Mouse (Mus musculus): ENCODE data around the gene 2010300C02Rik. TPM values are rescaled to one million over a fixed set of nuclear protein-coding genes. Genes with fewer than 3 reads are reported as not detected.

Gene 2010300C02Rik
- polyA plus RNA-seq, 1 experiment from 2014 or later = 1.6 TPM

DNA sequence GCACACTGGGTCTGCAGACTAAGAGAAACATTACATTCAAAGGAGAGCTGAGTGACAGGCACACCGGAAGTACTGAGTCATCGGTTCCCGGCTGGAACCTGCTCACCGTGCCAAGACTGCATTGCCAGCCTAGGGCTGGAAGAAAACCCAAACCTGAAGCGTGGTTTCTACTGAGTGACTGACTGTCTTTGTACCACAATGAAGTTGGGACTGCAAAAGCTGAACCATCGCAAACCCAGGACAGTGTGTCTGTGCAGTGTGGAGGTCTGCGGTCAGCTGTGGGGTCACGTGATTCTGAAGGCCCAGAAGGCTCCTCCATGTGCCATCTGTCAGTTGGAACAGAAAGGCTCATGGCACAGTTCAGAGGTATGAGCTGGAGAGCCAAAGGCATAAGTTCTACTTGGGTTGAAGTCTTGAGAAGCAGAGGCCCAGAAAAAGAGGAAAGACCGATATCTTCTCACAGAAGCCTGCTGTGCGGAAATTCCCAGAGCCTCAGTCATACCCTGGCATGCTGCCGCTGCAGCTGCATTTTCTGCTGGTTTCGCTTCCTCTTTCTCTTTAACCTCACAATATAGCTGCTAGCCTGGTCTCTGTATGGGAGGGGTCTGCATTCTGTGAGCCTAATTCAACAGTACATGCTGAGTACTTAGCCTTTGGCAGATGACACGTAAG, 133.9 kb downstream of the 2010300C02Rik start:
- no peak overlapping the region for H3K9ac ChIP-seq
- no peaks in the 10 kb centered on the region for H3K4me1 ChIP-seq (replicated peaks)
- no peak for ATAC-seq (ENCODE audit: low FRiP score)
- H3K4me3 ChIP-seq = no peak overlapping the region
- no peaks in the 10 kb centered on the region for H3K9me3 ChIP-seq
- H3K27ac ChIP-seq = no peak overlapping the region
- H3K36me3 ChIP-seq = no peaks in the 10 kb centered on the region
- no peak overlapping the region for H3K4me2 ChIP-seq
- H3K27me3 ChIP-seq = no peaks in the 10 kb centered on the region
- WGBS = 86% methylated on average over 13 of the region's 13 CpGs

DNA sequence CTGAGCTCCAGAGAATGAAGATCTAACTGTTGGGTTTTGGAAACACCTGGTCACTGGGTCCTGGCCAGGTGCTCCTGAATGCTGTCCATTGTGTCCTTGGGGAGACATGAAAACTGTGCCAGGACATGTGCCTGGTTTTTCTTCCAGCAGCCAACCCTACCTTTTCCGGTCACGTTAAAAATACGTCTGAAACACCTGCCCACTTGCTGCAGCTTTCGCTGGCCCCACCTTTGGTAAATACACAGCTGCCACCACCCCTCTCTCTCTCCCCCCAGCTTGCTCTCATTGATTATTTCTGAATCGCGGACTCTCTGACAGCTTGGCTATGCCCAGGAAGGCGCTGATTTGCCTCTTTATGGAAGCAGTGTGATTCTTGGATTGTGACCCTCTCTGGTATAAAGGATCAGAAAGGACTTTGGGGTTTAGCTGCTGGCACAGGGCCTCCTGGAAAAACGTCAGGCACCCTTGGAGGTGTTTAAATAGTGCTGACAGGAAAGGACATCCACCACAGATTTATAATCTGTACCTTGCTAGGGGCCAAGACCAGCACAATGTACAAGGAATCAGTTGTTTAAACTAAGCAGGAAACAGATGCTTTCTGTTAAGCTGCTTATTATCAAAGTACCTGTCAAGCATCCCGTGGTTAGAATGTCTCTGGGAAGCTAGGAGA, 136.0 kb downstream of the 2010300C02Rik start:
- H3K4me2 ChIP-seq = no peak overlapping the region
- 79% methylated on average over 9 of the region's 9 CpGs for WGBS
- no peaks in the 10 kb centered on the region for H3K9me3 ChIP-seq
- H3K4me1 ChIP-seq (replicated peaks) = no peaks in the 10 kb centered on the region
- ATAC-seq (ENCODE audit: low FRiP score) = no peak
- no peaks in the 10 kb centered on the region for H3K27me3 ChIP-seq
- no peak overlapping the region for H3K9ac ChIP-seq
- no peak overlapping the region for H3K27ac ChIP-seq
- no peak overlapping the region for H3K4me3 ChIP-seq
- H3K36me3 ChIP-seq = no peaks in the 10 kb centered on the region

DNA sequence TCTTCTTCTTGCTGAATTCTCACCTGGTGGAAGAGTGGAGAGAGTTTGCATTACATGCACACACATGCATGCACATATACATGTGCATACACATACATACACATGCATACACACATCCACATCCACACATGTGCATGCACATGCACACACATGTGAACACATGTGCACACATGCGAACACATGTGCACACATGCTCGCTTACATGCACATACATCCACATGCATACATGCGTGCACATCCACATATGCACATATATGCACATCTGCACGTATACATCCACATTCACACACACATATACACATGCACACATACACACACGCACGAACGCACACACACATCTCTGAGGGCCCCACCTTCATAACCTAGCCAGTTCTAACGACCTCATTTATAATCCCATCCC, 136.7 kb downstream of the 2010300C02Rik start:
- Histone ChIP-seq H3K9me3 (no peaks in the 10 kb centered on the region), H3K4me3 (no peak overlapping the region), H3K4me1 (replicated peaks) (no peaks in the 10 kb centered on the region), H3K9ac (no peak overlapping the region), H3K4me2 (no peak overlapping the region), H3K36me3 (no peaks in the 10 kb centered on the region), H3K27ac (no peak overlapping the region), H3K27me3 (no peaks in the 10 kb centered on the region)
- WGBS = 93% methylated on average over 8 of the region's 8 CpGs
- ATAC-seq (ENCODE audit: low FRiP score) = no peak

DNA sequence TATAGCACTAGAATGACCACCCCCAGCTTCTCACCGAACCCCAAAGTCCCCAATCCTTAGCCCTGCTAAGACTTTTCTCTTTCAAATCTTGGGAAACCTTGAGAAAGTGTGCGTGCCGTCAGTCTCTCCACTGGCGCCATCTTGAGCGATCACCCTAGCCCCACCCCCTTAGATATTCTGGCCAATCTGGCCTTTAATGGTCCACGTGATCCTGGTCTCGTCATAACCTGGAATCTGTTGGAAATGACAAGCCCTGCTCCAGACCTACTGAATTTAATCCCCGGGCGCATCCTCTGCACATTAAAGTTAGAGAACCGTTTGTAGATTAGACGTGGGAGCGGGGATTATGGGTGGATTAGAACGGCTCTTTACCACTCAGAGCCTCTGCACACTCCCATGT, 140.2 kb downstream of the 2010300C02Rik start:
- H3K27me3 ChIP-seq = no peaks in the 10 kb centered on the region
- H3K4me3 ChIP-seq = no peak overlapping the region
- no peaks in the 10 kb centered on the region for H3K36me3 ChIP-seq
- no peak for ATAC-seq (ENCODE audit: low FRiP score)
- H3K4me2 ChIP-seq = no peak overlapping the region
- 96% methylated on average over 13 of the region's 13 CpGs for WGBS
- no peaks in the 10 kb centered on the region for H3K9me3 ChIP-seq
- H3K27ac ChIP-seq = no peak overlapping the region
- no peaks in the 10 kb centered on the region for H3K4me1 ChIP-seq (replicated peaks)
- no peak overlapping the region for H3K9ac ChIP-seq

DNA sequence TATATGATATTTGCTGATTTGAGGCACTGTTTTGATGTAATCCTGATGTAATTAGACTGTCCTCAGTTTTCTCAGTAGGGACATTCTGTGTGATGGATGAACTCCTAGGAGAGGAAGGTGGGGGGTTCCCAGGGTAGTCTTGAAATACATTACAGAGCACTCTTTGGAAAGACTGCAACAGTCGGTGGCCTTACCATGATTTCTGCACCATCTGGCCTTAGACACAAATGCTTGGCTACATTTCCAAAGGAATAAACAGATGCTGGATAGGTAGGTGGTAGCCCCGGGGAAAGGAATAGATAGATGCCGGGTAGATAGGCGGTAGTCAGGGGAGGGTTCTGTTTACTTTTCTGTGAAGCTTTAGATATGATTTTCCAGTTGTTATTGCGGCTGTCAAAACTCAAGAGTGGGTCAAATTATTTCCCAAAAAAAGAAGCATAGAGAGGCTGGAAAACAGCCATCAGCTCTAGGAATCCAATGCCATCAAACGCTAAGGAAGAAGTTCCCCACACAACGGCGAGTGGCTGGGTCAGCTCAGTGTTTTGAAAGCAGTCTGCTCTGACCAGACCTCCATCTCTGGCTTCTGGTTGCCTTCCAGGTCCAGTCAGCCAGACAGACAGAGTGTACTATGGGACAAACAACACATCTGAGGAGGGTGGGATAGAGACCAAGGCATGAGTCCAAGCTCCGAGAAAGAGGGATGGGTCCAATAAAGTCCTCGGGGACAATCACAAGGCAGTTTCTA, 147.2 kb downstream of the 2010300C02Rik start:
- Histone ChIP-seq H3K4me1 (replicated peaks) (no peaks in the 10 kb centered on the region), H3K4me3 (no peak overlapping the region), H3K9ac (no peak overlapping the region), H3K9me3 (no peaks in the 10 kb centered on the region), H3K4me2 (no peak overlapping the region), H3K36me3 (no peaks in the 10 kb centered on the region), H3K27ac (no peak overlapping the region), H3K27me3 (no peaks in the 10 kb centered on the region)
- 83% methylated on average over 10 of the region's 10 CpGs for WGBS
- ATAC-seq (ENCODE audit: low FRiP score) = no peak

DNA sequence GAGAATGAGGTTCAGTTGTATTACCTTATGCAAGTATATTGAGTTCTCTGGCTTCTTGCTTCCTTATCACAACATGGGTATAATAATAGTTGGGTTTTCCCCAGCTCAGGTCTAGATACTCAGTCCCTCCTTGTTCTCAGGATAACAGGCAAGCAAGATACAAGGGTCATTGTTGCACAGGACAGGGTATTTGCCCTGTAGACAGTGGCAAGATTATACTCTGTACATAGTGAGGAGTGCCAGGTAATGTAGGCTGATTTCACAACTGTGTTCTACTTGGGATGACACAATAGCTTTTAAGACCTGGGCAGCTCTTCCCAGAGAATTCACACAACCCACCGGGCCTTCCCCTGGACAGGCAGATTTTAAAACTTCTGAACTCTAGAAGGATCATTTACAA, 151.5 kb downstream of the 2010300C02Rik start:
- WGBS = 89% methylated on average over 1 of the region's 1 CpGs
- no peaks in the 10 kb centered on the region for H3K9me3 ChIP-seq
- no peak overlapping the region for H3K27ac ChIP-seq
- H3K27me3 ChIP-seq = no peaks in the 10 kb centered on the region
- no peak for ATAC-seq (ENCODE audit: low FRiP score)
- peaks cover 7% of the 10 kb centered on the region for H3K4me1 ChIP-seq (replicated peaks)
- no peak overlapping the region for H3K4me2 ChIP-seq
- no peak overlapping the region for H3K9ac ChIP-seq
- H3K36me3 ChIP-seq = no peaks in the 10 kb centered on the region
- H3K4me3 ChIP-seq = no peak overlapping the region

DNA sequence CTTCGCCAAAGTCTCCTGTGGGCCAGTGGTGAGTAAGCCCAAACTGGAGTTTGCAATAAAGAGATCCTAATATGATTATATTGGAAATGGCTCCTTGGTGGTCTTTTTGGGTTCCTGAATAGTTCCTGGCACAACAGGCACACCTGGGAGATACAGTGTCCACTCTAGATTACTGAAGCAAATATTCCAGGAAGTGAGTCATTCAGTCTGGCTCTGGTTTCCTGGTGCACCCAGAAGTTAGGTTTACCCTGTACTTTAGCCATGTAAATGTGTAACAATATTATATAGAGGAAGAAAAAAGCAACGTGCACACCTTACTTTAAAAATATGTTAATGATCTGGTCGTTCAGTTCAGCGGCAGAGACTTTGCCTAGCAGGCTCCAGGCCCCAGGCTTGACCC, 153.1 kb downstream of the 2010300C02Rik start:
- WGBS = 88% methylated on average over 4 of the region's 4 CpGs
- H3K4me2 ChIP-seq = no peak overlapping the region
- no peaks in the 10 kb centered on the region for H3K27me3 ChIP-seq
- H3K9ac ChIP-seq = no peak overlapping the region
- H3K27ac ChIP-seq = no peak overlapping the region
- no peaks in the 10 kb centered on the region for H3K36me3 ChIP-seq
- no peak for ATAC-seq (ENCODE audit: low FRiP score)
- no peak overlapping the region for H3K4me3 ChIP-seq
- H3K4me1 ChIP-seq (replicated peaks) = peaks cover 7% of the 10 kb centered on the region
- H3K9me3 ChIP-seq = no peaks in the 10 kb centered on the region

DNA sequence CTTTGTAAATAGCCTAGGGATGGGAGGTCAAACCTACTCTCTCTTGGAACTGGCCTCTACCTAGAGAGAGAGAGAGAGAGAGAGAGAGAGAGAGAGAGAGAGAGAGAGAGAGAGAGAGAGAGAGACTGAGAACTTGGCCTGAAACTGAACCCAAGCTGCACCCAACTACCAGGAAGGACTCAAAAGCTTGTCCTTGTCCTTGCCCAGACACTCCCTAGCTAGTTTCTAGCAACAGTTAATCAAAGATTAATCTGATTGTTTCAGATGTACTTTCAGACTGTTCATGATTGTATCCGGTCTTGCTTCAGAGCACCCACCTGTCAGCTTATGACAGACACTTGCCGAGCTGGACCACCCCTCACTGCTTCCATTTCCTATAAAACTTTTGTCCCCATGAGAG, 153.5 kb downstream of the 2010300C02Rik start:
- H3K4me3 ChIP-seq = no peak overlapping the region
- peaks cover 7% of the 10 kb centered on the region for H3K4me1 ChIP-seq (replicated peaks)
- H3K27me3 ChIP-seq = no peaks in the 10 kb centered on the region
- H3K9me3 ChIP-seq = no peaks in the 10 kb centered on the region
- no peak overlapping the region for H3K9ac ChIP-seq
- H3K36me3 ChIP-seq = no peaks in the 10 kb centered on the region
- WGBS = 87% methylated on average over 2 of the region's 2 CpGs
- no peak overlapping the region for H3K27ac ChIP-seq
- ATAC-seq (ENCODE audit: low FRiP score) = no peak
- no peak overlapping the region for H3K4me2 ChIP-seq

DNA sequence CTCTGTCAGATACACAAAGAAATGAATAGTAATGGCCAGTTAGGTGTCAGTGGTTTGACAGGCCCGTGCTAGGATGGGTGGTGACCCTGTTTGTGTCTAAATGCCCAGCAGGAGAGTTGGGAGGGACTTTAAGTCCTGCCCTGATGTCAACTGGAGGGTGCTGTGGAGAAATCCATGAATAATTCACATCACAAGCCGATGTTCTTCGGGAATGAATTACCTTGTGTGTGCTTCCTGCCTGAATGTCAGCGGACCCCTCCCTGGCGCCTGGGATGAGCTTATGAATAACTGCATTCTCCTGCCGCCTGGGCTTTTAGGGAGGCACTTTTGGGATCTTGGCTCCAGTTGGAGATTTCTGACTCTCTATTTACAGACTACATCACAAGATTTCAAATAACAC, 154.5 kb downstream of the 2010300C02Rik start:
- Histone ChIP-seq H3K4me3 (no peak overlapping the region), H3K27me3 (no peaks in the 10 kb centered on the region), H3K36me3 (no peaks in the 10 kb centered on the region), H3K9ac (no peak overlapping the region), H3K4me1 (replicated peaks) (peaks cover 9% of the 10 kb centered on the region), H3K4me2 (no peak overlapping the region), H3K9me3 (no peaks in the 10 kb centered on the region), H3K27ac (no peak overlapping the region)
- ATAC-seq (ENCODE audit: low FRiP score) = no peak
- 23% methylated on average over 6 of the region's 6 CpGs for WGBS

DNA sequence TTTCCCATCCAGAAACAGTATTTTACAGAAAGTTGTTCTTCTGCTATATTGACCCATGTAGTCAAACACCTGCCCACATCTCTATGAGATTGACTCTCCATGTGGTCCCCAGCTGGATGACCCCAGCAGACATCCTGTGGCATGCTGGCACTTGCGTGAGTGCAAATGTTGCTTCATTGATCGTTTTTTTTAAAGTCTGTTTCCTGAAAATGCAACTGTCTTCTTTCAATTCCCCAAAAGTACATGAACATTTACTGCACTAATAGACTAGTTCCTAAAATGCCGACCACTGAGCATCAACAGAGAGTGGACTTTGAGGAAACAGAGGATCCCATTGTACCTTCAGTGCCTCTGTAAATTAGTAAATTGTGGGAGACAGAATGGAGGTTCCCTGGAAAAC, 157.9 kb downstream of the 2010300C02Rik start:
- H3K9ac ChIP-seq = no peak overlapping the region
- H3K9me3 ChIP-seq = no peaks in the 10 kb centered on the region
- no peaks in the 10 kb centered on the region for H3K36me3 ChIP-seq
- no peak overlapping the region for H3K27ac ChIP-seq
- no peaks in the 10 kb centered on the region for H3K27me3 ChIP-seq
- WGBS = 89% methylated on average over 3 of the region's 3 CpGs
- ATAC-seq (ENCODE audit: low FRiP score) = no peak
- no peak overlapping the region for H3K4me2 ChIP-seq
- H3K4me1 ChIP-seq (replicated peaks) = peaks cover 11% of the 10 kb centered on the region
- H3K4me3 ChIP-seq = no peak overlapping the region

Measured in hindbrain, embryonic 13.5 days (tissue).